Mouse (Mus musculus): ENCODE results near the gene Padi1. TPM values are rescaled to one million over a fixed set of nuclear protein-coding genes. Genes with fewer than 3 reads are reported as not detected.

The Padi1 gene
- total RNA-seq, 2 experiments from 2014 or later: not detected

DNA sequence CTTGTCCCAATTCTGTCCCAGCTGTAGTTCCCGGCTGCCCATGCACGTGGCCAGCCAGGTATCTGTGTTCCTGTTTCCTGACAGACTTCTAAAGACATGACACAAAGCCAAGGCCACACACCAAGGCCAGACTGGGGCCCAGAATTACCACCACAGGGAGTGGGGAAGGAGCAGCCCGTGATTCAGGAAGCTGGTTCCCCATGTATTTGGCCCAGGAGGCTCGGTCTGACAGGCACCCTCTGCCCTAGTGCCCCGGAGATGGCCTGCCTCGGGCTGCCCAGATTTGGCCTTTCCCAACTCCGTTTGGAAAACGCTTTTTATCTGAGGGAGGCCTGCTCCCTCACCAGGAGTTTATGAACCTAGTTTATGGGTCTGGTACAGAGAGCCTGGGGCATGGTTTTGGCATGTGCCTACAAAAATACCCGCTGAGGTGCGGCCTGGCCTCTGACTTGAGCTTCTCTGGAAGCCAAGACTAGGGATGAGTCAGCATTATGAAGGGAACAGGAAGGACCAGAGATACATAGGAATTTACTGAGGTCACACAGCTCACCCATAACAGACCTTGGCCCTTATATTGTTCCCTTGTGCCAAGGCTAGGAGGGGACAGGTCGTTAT lies 16.6 kb upstream of the Padi1 start:
- no peak for DNase-seq (ENCODE audit: low spot score in 2 of 2)

DNA sequence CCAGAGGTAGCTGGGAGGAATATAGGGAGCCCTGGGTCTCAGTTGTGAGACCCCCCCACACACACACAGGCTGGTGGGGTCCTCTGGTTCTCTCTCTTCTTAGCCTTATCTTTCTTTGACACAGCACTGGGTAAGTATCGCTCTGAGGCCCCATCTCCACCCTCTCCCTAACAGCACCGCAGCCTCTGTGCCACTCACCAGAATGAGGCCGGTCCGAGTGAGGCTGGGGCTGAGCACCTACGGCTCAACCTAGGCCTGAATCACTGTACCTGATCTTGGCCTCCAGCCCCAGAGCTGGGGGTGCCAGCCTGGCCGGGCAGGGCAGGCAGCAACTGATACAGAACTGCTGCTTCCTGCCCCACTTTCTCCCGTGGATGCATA lies 15.2 kb upstream of the Padi1 start:
- DNase-seq (ENCODE audit: low spot score in 2 of 2): no peak

DNA sequence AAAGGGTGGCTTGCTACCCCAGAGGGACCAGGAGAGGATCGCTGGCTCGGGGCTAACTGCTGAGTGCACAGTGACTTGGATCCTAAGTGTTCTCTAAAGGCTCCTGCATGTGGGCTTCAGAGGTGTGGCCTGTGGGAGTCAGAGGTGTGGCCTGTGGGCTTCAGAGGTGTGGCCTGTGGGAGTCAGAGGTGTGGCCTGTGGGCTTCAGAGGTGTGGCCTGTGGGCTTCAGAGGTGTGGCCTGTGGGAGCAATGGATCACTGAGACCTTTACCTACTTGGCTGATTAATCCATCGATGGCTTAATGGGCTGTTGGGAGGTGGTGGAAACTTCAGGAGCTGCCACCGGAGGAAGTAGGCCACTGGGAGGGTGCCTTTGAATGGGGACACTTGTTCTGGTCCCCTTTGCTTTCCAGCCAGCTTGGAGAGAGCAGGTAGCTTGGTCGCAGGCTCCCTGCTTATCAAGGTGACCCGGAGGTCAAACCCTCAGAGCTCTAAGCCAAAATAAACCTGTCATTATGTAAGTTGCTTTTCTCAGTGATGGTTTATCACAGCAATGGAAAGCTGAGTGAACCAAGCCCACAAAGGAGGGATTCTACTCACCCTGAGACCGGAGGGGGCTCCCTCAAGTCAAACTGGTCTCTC lies 14.7 kb upstream of the Padi1 start:
- no peak for DNase-seq (ENCODE audit: low spot score in 2 of 2)

DNA sequence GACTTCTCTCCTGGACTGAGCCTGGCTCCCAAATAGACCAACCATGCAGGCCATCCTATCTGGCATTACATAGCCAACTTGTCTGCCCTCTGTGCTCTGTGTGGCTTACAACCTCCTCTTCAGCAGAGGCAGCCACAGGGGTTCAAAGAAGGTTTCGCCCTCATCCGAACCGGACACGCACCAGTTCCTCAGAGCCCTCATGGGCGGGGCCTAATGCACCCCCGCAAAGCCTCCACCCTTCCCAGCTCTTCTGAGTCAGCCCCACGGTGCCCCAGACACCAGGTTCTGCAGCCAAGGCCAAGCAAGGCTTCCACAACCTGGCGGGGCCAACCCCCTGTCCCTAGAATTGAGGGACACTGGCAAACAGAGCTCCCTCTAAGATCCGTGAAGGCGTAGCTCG lies 13.7 kb upstream of the Padi1 start:
- DNase-seq (ENCODE audit: low spot score in 2 of 2): no peak

DNA sequence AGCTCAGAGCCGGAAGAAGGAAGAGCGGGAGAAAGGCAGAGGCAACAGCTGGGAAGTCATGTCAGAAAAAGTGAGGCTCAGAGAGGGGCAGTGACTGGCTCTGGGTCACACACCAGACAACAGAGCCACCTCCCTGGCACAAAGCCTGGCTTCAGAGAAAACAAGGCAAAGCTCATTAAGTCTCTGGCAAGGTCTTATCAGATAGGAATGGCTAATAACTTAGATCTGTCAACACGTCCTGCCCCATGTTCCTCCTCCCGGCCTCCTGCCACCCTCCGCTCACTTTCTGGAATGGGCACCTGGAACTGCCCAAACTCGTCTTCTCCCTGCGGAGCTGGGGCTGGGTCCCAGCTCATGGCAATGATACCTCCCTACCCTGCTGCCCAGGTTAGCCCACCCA lies 12.2 kb upstream of the Padi1 start:
- no peak for DNase-seq (ENCODE audit: low spot score in 2 of 2)

DNA sequence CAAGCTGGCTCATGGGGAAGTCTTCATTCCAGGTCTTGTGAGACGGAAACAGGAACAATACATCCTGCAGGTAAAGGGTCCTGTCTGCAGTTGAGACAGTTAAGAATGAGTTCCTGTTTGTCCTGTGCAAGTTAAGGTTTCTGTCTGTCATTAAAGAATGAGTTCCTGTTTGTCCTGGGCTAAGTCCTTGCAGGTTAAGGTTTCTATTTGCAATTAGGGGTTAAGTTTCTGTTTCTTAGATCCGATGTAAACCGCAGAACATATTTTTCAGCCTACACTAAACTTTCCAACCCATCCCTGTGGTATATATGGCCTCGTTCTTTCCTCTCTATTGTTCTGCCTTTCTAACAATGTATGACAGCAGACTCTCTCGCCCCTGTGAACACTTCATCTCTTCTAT lies 11.5 kb upstream of the Padi1 start:
- DNase-seq (ENCODE audit: low spot score in 2 of 2): no peak

DNA sequence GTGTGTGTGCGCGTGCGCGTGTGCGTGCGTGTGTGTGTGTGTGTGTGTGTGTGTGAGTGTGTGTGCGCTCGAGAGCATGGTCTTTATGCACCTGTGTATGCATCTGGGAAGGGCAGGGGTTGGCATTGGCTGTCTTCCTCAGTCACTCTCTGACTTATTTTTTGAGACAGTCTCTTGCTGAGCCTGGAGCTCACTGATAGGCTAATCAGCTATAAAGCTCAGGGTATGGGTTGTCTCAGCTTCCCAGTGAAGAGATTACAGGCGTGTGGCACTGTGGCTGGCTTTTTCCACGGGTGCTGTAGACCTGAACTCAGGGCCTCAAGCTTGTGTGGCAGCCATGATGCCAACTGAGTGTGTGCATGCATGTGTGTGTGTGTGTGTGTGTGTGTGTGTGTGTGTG lies 9.6 kb upstream of the Padi1 start:
- no peak for DNase-seq (ENCODE audit: low spot score in 2 of 2)

DNA sequence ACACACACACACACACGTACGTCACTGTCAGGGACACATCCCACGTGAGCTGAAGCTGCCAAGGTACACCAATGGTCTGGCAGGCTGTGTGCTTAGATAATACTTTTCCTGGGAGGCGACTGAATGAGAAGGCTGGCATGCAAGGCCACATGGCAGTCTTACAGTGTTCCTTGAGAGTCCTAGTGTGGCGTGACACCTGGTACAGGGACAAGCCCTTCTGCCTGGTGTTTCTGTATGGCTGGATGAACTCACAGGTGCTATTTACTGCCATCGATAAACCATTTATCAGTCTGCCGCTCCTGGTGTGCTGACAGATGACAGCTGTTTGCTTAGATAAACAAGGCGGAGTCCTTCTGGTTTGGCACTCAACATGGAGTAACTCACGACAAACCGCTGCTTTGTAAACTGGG lies 8.9 kb upstream of the Padi1 start:
- DNase-seq (ENCODE audit: low spot score in 2 of 2): no peak

DNA sequence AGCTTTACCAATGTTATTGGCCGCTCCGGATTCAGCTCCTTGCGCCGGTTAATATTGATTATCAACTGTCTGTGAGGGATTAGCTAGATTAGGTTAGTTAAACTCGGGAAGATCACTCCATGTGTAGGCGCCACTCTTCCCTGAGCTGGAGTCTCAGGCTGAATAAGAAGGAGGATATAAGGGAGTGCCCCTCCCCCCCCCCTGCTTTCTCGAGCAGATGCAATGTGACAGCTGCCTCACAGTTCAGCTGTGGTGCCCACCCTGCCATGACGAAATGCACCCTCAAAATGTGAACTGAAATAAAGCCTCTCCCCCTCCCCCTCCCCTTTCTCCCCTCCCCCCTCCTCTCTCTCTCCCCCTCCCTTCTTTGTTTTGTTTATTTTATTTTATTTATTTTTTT lies 8.0 kb upstream of the Padi1 start:
- no peak for DNase-seq (ENCODE audit: low spot score in 2 of 2)

DNA sequence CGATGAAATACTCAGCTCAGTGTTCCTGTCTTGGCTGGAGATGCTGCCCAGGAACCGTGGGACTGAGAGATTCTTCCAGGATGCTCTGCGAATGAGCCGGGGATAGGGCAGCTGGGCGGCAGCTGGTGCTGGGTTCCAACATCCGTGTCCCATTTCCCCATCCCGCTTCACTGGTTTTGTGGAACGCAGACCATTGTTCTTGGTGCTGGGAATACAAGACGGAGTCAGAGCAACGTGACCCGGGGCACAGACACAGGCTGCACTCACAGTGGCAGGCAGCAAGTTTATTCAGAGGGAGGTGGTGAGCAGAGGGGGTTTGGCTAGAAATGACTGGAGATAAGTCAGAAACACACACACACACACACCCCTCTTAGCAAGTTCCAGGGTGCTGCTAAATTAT lies 3.7 kb upstream of the Padi1 start:
- DNase-seq (ENCODE audit: low spot score in 2 of 2): no peak

DNA sequence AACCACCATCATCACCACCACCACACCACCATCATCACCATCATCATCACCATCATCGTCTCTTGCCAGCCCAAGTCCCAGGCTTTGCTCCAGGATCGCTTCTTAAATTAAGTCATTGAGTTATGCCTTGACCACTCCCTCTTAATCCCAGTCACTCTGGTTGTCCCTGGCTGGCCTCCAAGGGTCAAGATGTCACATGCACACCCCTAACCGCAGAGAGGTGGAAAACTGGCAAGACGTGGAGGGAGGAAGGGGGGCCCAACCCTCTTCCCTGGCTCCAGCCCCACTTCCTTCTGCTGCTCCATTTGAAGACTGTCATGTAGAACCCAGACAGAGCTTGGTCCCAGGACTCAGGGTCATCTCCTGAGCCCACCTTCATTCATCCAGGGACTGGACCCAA lies 587 bp downstream of the Padi1 start:
- DNase-seq (ENCODE audit: low spot score in 2 of 2): no peak

DNA sequence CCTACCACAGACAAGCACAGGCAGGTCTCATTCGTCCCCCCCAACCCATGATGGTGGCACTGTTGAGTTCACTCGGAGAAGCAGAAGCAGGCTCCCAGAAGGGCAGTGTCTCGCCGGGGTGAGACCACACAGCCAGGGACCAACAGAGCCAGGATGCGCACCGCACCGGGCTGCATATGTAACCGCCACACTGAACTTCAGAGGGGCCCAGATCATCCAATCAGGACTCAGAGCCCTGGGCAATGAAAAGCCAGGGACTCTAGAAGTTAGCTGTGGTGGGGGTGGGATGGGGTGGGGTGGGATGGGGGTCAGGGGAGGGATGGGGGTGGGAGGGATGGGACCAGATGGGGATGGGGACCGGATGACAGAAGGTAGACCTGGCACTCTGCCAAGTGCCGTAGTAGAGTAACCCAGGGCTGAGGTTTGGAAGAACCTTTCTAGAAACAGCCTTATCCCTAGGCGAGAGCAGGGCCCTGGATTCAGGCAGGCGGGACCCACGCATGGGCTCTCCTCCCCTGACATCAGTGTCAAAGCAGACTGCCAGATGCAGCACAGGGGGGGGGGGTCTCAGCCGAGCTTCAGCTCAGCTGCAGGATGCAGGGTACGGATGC lies 1.8 kb downstream of the Padi1 start:
- no peak for DNase-seq (ENCODE audit: low spot score in 2 of 2)

DNA sequence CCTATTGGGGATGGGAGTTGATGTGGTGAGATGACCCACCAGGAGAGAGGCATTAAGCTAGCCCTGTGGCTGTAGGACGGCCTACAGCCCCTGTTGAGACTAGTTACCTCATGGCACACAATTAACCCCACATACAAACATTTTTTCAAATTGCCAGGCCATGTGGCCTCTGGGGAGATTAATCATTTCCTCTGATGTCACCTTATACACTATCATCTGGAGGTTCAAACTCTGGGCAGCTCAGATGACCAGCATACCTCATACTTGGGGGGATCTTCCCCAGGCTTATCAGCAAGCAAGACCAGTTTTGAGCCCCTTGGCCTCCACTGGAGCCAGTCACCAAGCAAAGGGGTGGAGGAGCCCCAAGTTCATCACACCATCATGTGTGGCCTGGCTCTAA lies 2.7 kb downstream of the Padi1 start:
- DNase-seq (ENCODE audit: low spot score in 2 of 2): no peak

DNA sequence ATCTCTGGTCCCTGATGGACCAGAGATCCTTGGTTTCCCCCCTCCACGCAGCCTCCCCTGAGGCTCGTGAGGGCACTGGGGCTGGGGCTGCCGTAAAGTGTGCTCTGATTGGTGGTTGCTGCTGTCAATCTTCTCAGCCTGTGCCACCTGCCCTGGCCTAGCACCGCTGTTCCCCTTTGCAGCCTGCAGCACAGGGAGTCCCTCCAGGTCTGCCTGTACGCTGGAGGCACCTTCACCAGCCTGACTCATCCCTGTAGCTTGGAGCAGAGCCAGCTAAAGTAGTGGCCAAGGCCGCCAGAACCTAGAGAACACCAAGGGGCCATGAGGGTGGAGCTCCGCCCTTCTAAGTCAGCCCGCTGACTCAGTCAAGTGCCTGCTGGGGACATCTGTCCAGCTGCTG lies 7.7 kb downstream of the Padi1 start:
- no peak for DNase-seq (ENCODE audit: low spot score in 2 of 2)

DNA sequence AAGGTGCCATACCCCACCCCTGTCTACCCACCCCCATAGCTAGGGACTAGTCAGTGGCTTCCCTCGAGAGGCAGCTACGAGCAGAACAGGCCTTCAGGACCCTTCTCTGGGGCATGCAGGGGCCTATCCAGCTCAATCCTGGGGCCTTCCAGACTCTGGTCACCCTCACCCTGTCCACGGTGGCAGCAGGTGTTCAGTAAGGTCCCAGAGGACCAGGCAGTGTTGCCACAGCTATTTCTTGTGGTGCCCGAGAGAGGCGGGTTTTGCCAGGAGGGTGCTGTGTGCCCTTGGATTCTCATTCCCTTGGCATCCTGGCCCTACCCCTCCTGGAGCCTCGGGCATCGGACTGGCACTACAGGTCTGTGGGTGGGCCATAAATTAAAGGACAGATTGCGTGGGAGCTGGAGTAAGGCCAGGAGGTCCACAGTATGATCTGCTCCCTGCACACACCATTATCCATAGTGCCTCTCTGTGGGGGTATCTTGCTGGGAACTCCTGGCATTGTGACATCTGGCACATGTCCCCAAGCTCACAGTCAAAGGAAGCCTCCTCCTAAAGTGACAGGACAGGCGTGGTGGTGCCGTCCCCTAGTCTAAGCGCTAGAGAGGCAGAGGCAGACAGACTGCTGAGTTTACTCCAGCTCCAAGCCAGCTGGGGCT lies 9.2 kb downstream of the Padi1 start:
- DNase-seq (ENCODE audit: low spot score in 2 of 2): no peak

DNA sequence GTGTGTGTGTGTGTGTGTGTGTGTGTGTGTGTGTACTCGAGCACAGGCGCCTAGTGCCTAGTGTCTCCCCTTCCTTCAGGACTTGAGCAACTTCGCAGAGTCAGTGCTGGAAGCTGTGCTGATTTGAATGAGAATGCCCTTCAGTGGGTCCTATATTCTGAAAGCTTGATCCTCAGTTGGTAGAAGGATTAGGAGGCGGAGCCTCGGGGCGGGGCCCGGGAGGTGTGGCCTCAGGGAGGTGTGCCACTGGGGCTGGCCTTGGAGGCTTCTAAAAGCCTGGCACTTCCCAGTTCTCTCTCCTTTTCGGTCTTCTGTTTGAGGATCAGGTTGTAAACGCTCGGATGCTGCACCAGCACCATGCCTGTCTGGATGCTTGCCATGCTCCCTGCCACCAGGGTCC lies 9.9 kb downstream of the Padi1 start:
- DNase-seq (ENCODE audit: low spot score in 2 of 2): peak in 1 of 2 experiments; percentile 28

DNA sequence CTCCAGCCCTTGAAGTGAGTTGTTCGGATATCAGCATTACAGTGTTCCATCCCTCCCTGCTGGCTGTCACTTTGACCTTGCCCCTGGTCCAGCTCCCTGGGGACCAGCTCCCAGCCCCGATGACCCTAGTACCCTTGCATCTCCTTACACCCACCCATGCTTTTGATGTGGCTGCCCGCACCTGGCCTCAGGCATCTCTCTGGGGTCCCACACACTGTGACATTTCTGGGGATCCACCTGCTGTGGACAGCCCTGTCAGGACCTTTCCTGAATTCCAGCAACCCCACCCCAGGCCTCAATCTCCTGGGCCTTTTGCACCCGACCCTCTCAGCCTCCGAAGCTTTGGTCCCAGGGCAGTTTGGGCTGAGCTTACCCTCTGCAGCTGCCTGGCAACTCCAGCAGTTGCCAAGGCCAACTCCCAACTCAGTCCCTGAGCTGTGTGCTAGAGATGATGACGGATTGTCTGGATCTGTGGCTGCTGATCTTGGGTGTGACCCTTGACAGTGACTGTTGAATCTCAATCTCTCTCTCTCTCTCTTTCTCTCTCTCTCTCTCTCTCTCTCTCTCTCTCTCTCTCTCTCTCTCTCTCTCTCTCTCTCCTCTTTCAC lies 11.1 kb downstream of the Padi1 start:
- DNase-seq (ENCODE audit: low spot score in 2 of 2): no peak

DNA sequence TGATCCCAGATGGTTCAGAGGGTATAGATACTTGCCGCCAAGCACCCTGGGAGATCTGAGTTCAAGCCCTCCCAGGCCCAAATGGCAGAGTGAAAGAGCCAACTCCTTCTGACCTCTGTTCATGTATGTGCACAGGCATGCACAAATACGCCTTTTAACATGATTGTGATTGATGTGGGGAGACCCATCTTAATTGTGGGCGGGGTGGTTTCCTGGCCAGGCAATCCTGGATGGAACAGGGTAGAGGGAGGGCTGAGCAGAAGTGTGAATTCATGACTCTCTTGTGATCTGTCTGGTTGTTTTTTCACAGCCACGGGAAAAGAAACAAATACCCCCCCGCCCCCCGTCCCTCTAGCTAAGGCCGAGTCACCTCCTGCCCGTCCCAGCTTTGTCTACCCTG lies 12.8 kb downstream of the Padi1 start:
- no peak for DNase-seq (ENCODE audit: low spot score in 2 of 2)

DNA sequence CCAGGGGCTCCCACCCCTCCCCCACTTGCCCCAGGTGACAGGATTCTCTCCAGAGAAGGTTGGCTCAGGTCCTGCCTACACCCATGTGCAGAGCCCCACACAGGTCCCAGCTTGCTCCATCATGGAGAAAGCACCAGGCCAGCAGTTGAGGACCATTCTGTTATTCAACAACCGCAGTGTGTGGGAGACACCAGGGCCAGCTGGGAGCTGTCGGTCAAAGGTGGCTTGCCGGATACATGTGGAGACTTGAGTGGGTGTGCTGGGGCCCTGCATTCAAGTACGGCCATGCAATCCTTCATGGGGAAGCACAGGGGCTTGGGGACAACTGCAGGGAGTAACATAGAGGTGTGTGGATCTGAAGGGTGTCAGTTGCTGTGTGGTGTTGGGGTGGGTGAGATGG lies 13.8 kb downstream of the Padi1 start:
- no peak for DNase-seq (ENCODE audit: low spot score in 2 of 2)

DNA sequence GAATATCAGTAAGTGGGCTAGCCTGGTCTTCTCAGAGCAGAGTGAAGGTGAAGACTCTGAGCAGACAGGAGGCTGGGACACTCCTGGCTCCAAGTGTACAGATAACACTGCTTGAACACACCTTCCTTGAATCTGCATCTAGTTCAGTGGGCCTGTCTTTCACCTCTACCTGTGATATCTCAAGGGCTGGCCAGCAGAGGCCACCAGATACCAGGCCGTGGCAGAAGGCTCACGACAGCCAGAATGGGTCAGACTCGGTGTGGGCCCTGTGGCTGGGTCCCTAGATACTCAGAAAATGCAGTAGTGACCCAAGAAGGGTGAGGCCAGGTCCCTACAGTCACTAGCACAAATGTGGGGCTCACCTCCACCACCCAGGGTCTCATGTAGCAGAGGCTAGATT lies 18.3 kb downstream of the Padi1 start:
- DNase-seq (ENCODE audit: low spot score in 2 of 2): no peak

DNA sequence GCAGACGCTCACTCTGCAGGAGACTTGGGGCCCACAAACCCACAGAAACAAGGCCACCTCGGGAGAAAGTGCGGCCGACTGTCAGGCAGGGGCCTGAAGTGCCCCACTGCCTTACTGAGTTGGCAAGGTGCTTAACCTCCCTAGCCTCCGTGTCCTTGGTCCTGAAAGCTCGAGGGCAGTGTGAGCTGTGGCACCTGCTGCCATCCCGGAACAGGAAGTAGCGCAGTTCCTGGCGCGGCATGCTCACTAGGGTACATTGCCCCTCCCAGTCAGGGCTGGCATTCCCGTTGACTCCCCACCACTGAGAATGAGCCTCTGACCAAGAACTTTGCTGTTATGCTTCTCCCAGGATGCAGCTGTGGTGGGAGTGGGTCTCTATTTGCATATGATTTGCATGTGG lies 19.6 kb downstream of the Padi1 start:
- DNase-seq (ENCODE audit: low spot score in 2 of 2): no peak

DNA sequence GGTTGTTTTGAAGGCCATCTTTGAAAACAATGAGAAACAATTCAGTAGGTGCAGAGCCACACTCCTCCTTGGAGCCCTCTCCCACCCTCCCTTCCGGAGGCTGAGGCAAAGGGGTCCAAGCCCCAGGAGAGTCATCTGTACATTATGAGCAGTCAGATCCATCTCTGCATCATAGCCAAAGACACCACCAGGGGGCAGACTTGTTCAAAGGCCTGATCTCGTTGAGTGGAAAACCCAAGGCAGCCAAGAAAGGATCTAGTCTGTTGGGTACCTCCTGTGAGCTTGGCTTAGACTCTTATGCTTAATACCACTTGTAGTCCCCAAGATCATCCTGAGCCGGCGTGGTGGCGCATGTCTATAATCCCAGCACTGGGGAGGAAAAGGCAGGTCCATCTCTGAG lies 23.6 kb downstream of the Padi1 start:
- DNase-seq (ENCODE audit: low spot score in 2 of 2): peak; percentile 70 to 79
